Mouse (Mus musculus): Measurements from ENCODE around the gene Tsen54.

GRCm38 (mm10) chr11:115803072-115803709, 11.3 kb upstream of the Tsen54 start:
- TF ChIP-seq MAX (IDR thresholded peaks at IDR 0.05; ENCODE audit: low read depth), result no peak
- TF ChIP-seq POLR2AphosphoS2 (IDR thresholded peaks at IDR 0.05; ENCODE audit: insufficient read length, low read depth), result no peak
- TF ChIP-seq USF1 (IDR thresholded peaks at IDR 0.05; ENCODE audit: low read depth), result no peak
- TF ChIP-seq SRF (IDR thresholded peaks at IDR 0.05; ENCODE audit: control insufficient read depth, insufficient read length, low read depth), result no peak
- TF ChIP-seq MYOG (IDR thresholded peaks at IDR 0.05; ENCODE audit: control insufficient read depth in 1 of 3, insufficient read depth in 1 of 3, insufficient read length in 2 of 3, low read depth in 2 of 3), result peak in 1 of 3 experiments; percentile 58

Data from myocyte (in vitro differentiated cells).